25 mouse cellular contexts compared by ENCODE assay signal in the genomic region with DNA sequence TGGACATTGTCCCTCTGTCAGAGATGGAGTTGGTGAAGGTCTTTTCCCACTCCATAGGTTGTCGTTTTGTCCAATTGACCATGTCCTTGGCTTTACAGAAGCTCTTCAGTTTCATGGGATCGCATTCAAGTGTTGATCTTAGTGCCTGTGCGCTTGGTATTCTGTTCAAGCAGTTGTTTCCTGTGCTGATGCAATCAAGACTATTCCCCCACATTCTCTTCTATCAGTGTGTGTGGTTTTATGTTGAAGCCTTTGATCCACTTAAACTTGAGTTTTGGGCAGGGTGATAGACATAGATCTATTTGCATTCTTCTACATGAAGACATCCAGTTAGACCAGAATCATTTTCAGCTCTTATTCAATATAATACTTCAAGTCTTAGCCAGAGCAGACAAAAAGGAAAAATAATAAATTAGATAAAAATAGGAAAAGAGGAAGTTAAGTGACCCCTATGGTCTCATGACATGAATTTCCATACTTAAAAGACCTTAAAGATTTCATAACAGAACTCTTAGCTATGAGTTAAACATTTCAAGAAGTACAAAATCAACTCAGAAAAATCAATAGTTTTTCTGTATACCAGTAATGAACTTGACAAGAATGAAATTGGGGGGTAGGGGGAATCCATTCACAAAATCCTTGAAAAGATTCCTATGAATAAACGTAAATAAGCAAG. TPM values are rescaled to one million over a fixed set of nuclear protein-coding genes. Genes with fewer than 3 reads are reported as not detected.
DNase-seq lines count a peak whose midpoint lies in the region; ATAC-seq and TF ChIP-seq lines count a peak whose summit lies in the region.
"Had no signal": no experiment of that assay in that cellular context is flagged by ENCODE, and none has a peak within 500 bp of the region (broad histone marks: within the 10 kb centered on the region; RNA-seq: fewer than 3 reads in every experiment).

No protein-coding gene starts in this region.

- no peak for TF ChIP-seq CTCF in MEL (IDR thresholded peaks at IDR 0.05 in 2 of 3, conservative IDR thresholded peaks at IDR 0.05 in 1 of 3; ENCODE audit: control insufficient read depth in 1 of 3, insufficient read depth in 1 of 3, low read depth in 2 of 3, low read length in 3 of 3, poor library complexity in 1 of 3, severe bottlenecking in 1 of 3)
- no peak for TF ChIP-seq CTCF in forebrain, postnatal 0 days (IDR thresholded peaks at IDR 0.05; ENCODE audit: low read depth)

- H3K79me2 ChIP-seq in MEL (ENCODE audit: control insufficient read depth, insufficient read depth, low read length, poor library complexity): no peaks in the 10 kb centered on the region

- H3K27ac ChIP-seq in MEL (ENCODE audit: control insufficient read depth, low read depth, low read length): peak overlapping the region; percentile 6; the same call in 1 of the 2 replicates
- no peak overlapping the region for H3K27ac ChIP-seq in forebrain, postnatal 0 days (ENCODE audit: low read depth, low read length)
- no peak overlapping the region for H3K27ac ChIP-seq in neural tube, embryonic 15.5 days (replicated peaks)
- H3K27ac ChIP-seq: forebrain, embryonic 10.5 days; forebrain, embryonic 13.5 days; heart, embryonic 13.5 days; hindbrain, embryonic 14.5 days; hindbrain, postnatal 0 days had no signal

- H3K9ac ChIP-seq in MEL (ENCODE audit: control insufficient read depth, low read depth, low read length, poor library complexity, severe bottlenecking): no peak overlapping the region
- H3K9ac ChIP-seq in forebrain, postnatal 0 days: no peak overlapping the region
- no peak overlapping the region for H3K9ac ChIP-seq in neural tube, embryonic 15.5 days (replicated peaks)
- H3K9ac ChIP-seq: forebrain, embryonic 13.5 days; heart, embryonic 13.5 days; hindbrain, embryonic 14.5 days had no signal

- no peak overlapping the region for H3K4me3 ChIP-seq in MEL (ENCODE audit: control insufficient read depth in 1 of 2, insufficient read depth in 1 of 2, low read depth in 2 of 2, low read length in 2 of 2)
- H3K4me3 ChIP-seq in forebrain, postnatal 0 days (ENCODE audit: low read depth, low read length): no peak overlapping the region
- no peak overlapping the region for H3K4me3 ChIP-seq in neural tube, embryonic 15.5 days (replicated peaks)
- H3K4me3 ChIP-seq: forebrain, embryonic 10.5 days; forebrain, embryonic 13.5 days; heart, embryonic 13.5 days had no signal

- H3K27me3 ChIP-seq in MEL (ENCODE audit: control insufficient read depth in 1 of 2, insufficient read depth in 2 of 2, low read length in 2 of 2): no peaks in the 10 kb centered on the region
- no peaks in the 10 kb centered on the region for H3K27me3 ChIP-seq in forebrain, postnatal 0 days (ENCODE audit: insufficient read depth, low read length)
- H3K27me3 ChIP-seq in neural tube, embryonic 15.5 days (replicated peaks): no peaks in the 10 kb centered on the region
- H3K27me3 ChIP-seq: forebrain, embryonic 13.5 days; heart, embryonic 13.5 days; Patski had no signal

- ATAC-seq in granulocyte monocyte progenitor cell, adult 5-6 weeks (replicated peaks; ENCODE audit: poor library complexity, severe bottlenecking): peak; percentile 90
- no peak for ATAC-seq in forebrain, postnatal 0 days
- ATAC-seq in neural tube, embryonic 15.5 days (ENCODE audit: low FRiP score): no peak
- ATAC-seq: forebrain, embryonic 13.5 days; hindbrain, postnatal 0 days; inflammation-experienced regulatory T-cells, adult 6 months; intestine, embryonic 16.5 days; Patski had no signal

- peak; percentile 31 to 57; a peak in 3 of 4 replicates for TF ChIP-seq EP300 in MEL (IDR thresholded peaks at IDR 0.05; ENCODE audit: low read depth in 1 of 2, low read length in 2 of 2)

- no peak overlapping the region for H3K4me2 ChIP-seq in forebrain, postnatal 0 days (ENCODE audit: low read depth)
- H3K4me2 ChIP-seq in neural tube, embryonic 15.5 days: no peak overlapping the region
- H3K4me2 ChIP-seq: forebrain, embryonic 13.5 days; heart, embryonic 13.5 days; hindbrain, embryonic 14.5 days had no signal

- peak; percentile 75 for DNase-seq in 416B (ENCODE audit: low read depth)
- DNase-seq in MEL (ENCODE audit: low read depth, low spot score): peak; percentile 53
- DNase-seq in naive thymus-derived CD4-positive, alpha-beta T cell, adult 2 months (ENCODE audit: low read depth): peak; percentile 23
- DNase-seq in forebrain, postnatal 0 days: no peak
- DNase-seq: adrenal gland, adult 2 months; adrenal gland, postnatal 14 days; cerebellum, adult 11-12 months; cerebellum, adult 8-10 months; cerebellum, postnatal 10 days; cerebellum, postnatal 36 days; gastrocnemius, postnatal 10 days; gastrocnemius, postnatal 36 days; heart, adult 18-20 months; heart, postnatal 14 days; heart, postnatal 4 days had no signal

- WGBS in forebrain, postnatal 0 days: 92% methylated on average over 4 of the region's 4 CpGs
- 94% methylated on average over 4 of the region's 4 CpGs for WGBS in neural tube, embryonic 15.5 days

- TF ChIP-seq RAD21 in MEL (IDR thresholded peaks at IDR 0.05; ENCODE audit: low read depth, low read length): no peak

- TF ChIP-seq POLR2A in MEL (IDR thresholded peaks at IDR 0.05; ENCODE audit: control insufficient read depth in 1 of 2, insufficient read depth in 1 of 2, low read depth in 1 of 2, low read length in 2 of 2, poor library complexity in 1 of 2): no peak

- H3K9me3 ChIP-seq in MEL (replicated peaks; ENCODE audit: insufficient read depth, low read length): no peaks in the 10 kb centered on the region
- H3K9me3 ChIP-seq in forebrain, postnatal 0 days (ENCODE audit: low read length): no peaks in the 10 kb centered on the region
- no peaks in the 10 kb centered on the region for H3K9me3 ChIP-seq in neural tube, embryonic 15.5 days (replicated peaks)
- H3K9me3 ChIP-seq: forebrain, embryonic 10.5 days; forebrain, embryonic 13.5 days; heart, embryonic 13.5 days had no signal

- peaks cover 5 to 6% of the 10 kb centered on the region in 2 experiments for H3K4me1 ChIP-seq in MEL (ENCODE audit: control insufficient read depth in 1 of 2, insufficient read depth in 2 of 2, low read length in 2 of 2)
- no peaks in the 10 kb centered on the region for H3K4me1 ChIP-seq in forebrain, postnatal 0 days (ENCODE audit: insufficient read depth)
- H3K4me1 ChIP-seq in neural tube, embryonic 15.5 days: no peaks in the 10 kb centered on the region
- H3K4me1 ChIP-seq: forebrain, embryonic 13.5 days had no signal

- H3K36me3 ChIP-seq in MEL (ENCODE audit: control insufficient read depth in 1 of 2, insufficient read depth in 2 of 2, low read length in 2 of 2): peaks cover 0 to 6% of the 10 kb centered on the region in 2 experiments; a peak in 2 of 4 replicates
- no peaks in the 10 kb centered on the region for H3K36me3 ChIP-seq in forebrain, postnatal 0 days (ENCODE audit: insufficient read depth)
- no peaks in the 10 kb centered on the region for H3K36me3 ChIP-seq in neural tube, embryonic 15.5 days
- H3K36me3 ChIP-seq: forebrain, embryonic 10.5 days; heart, embryonic 13.5 days had no signal

TF ChIP-seq in MEL, 35 proteins besides CTCF, POLR2A, EP300 and RAD21:
- no peak for TF ChIP-seq POLR2AphosphoS5 (IDR thresholded peaks at IDR 0.05; ENCODE audit: borderline replicate concordance, low read depth, low read length)
- TF ChIP-seq E2F4 (IDR thresholded peaks at IDR 0.05; ENCODE audit: borderline replicate concordance, low read depth, low read length): no peak
- 0 out of 2 replicates have a peak, but pooled peaks have one; percentile 19 for TF ChIP-seq GATA1 (IDR thresholded peaks at IDR 0.05; ENCODE audit: low read depth, low read length)
- peak; percentile 48; the same call in 1 of the 2 replicates for TF ChIP-seq RCOR1 (IDR thresholded peaks at IDR 0.05; ENCODE audit: low read depth, low read length)

RNA-seq across cellular contexts. Expression of a gene that starts 12.4 kb away (rescaled TPM):
- total RNA-seq in MEL (2012; rRNA removed): 1.5 and 1.7 TPM in 2 replicates
- 1 to 10 TPM in 1 of 2 experiments, not detected in 1; 2.6 TPM for polyA plus RNA-seq in MEL (2012; ENCODE audit: insufficient read depth in 1 of 2, insufficient read length in 2 of 2, low read depth in 1 of 2, low replicate concordance in 2 of 2, missing spikeins in 1 of 2)
- total RNA-seq in granulocyte monocyte progenitor cell, adult 5-6 weeks (2014; fragmentation: Nextera tagmentation): 45.0 and 49.3 TPM in 2 replicates
- 28.9 and 29.5 TPM in 2 replicates for total RNA-seq in granulocyte monocyte progenitor cell, adult 5-6 weeks (2017)
- total RNA-seq in forebrain, postnatal 0 days (2014; rRNA removed): 3.3 and 3.8 TPM in 2 replicates
- 0.86 and 1.2 TPM in 2 replicates for polyA plus RNA-seq in forebrain, postnatal 0 days (2015; fragmentation: Nextera tagmentation; extraction: Ambion mirVana)
- 1.7 and 1.9 TPM in 2 replicates for polyA plus RNA-seq in neural tube, embryonic 15.5 days (2015; fragmentation: Nextera tagmentation; extraction: Ambion mirVana)
